Mouse (Mus musculus) T-helper 2 cell (primary cell): ENCODE data around the gene Tbx5.

Experiments
- in situ Hi-C: fragments of 300-600 bp; cut with MboI, MseI; formaldehyde crosslinking; loops from one replicate; pipeline ENCODE4 v1.15.1; 2025; ENCODE audit warnings: high pct_unique_total_duplicates

Tbx5 gene

DNA sequence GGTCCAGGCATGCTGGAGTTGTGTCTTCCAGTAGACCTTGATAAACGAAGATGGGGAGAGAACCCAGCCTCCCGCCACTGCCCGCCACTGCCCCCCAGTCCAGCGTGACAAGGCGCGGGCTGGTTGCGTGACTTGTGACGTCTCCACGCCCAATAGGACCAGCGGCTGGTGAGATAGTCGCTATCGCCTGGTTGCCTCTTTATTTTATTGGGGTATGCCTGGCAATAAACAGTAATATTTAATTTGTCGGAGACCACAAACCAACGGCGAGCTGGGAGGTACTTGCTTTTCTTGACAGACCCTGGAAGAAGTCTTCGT lies at the start of gene Tbx5:
Tbx5 (plus strand) TSS at position 190 of the 318 bp plus-strand sequence.
- in situ Hi-C loops, result no loop called here

DNA sequence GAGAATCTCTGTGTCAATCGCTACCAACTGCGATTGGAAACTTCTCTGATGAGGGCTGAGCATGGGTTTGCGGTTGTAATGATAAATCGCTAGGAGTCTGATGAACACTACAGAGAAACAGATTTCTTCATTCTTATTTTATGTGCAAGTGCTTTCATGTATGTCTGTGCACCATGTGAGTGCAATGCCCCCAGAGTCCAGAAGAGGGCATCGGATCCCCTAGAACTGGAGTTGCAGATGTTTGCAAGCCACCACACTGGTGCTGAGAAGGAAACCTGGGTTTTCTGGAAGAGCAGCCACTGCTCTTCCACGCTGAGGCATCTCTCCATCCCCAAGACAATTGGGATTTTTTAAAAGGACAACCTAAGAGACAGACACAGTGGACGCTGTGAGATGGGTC lies 46.5 kb upstream of the Tbx5 start:
- in situ Hi-C loops, result loop anchor here (10.0 kb wide), 1 partner anchor 309 kb away; no protein-coding TSS in a partner anchor

DNA sequence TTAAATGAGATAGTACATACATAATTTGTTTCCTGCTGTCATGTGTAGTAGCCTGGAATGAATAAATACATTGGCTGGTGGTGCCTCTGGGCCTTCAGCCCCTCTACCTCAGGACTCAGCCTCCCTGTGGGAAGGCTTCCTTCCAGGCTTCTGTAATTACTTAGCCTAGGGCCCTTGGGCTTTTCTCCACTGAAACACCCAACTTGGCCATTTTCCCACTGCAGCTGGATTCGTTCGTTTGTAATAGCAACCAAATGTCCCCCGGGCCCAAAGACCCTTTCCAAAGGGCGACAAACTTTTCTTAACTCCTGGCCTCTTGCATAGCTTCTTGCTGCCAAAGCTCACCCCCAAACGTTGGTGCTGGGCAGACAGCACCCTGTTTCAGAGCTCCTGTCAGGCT lies 40.8 kb upstream of the Tbx5 start:
- in situ Hi-C loops, result no loop called here

DNA sequence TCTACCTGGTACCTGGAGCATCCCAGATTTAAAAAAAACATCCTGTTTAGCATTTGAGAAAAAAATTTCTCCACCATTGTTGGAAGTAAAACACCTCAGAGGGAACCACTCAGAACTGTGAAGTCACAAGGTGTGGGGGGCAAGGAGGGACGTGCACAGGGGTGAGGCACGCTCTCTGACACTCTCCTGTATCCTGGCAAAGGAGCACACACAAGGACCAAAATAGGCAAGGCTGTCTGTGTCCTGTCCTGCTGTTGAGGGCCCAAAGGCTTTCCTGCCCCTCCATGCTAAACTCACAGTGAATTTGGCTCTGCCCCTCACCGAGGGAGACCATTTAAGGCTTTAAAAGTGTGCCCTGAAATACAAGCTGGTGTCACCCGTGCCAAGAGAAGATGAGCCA lies 38.5 kb upstream of the Tbx5 start:
- in situ Hi-C loops, result no loop called here

DNA sequence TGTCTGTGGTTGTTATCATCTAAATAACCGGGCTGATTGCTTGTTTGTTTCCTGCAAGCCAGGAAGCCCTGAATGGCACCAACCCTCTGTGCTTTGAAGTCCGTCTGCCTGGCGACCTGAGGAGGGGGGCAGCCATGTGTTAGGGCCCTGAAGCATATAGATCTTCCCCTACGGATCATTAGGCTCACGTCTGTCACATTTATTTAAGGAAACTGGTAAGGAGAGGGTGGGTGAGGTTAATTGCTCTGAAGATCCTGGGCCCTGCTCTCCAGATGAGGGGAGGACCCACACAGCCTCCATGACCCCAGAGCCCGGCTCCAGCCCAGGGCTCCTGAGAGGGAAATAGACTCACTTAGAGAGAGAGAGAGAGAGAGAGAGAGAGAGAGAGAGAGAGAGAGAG lies 37.1 kb upstream of the Tbx5 start:
- in situ Hi-C loops, result no loop called here

DNA sequence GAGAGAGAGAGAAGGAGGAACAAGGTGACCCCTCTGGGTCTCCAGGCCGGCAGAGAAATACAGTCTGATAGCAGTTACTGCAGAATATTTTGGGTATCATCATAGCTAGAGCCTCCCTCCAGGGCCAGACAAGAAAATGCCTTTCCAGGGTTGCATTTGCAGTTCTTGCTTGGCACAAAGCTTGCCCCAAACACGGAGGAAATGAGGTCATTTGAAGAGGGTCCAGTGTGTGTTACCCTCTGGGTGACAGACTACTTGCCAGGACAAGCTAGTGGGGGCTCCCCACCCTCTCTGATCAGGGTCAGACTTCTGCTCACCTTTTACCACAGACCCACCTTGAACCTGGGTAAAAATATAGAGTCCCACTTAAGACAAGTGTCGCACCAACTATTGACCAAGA lies 36.7 kb upstream of the Tbx5 start:
- in situ Hi-C loops, result no loop called here

DNA sequence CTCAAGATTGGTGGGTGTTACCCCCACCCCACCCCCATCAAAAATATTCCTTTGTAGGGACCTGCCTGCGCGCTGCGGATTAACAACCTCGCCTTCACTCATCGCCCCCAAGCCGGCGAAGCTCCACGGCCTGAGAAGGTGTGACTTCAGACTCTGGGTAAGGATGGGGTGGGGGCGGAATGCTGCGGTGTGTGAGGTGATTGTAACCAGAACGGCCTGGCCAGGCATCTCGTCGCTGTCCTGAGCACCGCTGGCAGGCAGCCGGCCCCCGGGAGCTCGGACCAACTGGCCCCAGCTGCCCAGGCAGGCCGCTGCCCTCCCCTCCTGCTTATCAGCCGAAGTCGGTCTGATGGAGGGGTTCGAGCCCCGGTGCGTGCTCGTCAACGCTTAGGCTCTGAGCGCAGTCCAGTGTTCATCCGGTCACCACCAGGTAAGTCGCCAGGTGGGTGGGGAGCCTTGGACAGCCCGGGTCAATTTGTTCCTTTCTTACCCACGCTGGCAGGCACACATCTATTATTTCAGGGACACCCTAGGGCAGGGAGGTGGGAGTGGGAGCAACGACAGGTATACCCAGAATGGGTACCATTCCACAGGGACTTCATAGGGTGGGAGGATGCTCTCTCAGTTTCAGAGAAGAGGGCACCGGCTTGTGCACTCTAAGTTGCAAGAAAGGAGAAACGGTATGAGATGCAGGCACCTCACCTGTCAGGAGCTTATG lies 35.9 kb upstream of the Tbx5 start:
- in situ Hi-C loops, result no loop called here

DNA sequence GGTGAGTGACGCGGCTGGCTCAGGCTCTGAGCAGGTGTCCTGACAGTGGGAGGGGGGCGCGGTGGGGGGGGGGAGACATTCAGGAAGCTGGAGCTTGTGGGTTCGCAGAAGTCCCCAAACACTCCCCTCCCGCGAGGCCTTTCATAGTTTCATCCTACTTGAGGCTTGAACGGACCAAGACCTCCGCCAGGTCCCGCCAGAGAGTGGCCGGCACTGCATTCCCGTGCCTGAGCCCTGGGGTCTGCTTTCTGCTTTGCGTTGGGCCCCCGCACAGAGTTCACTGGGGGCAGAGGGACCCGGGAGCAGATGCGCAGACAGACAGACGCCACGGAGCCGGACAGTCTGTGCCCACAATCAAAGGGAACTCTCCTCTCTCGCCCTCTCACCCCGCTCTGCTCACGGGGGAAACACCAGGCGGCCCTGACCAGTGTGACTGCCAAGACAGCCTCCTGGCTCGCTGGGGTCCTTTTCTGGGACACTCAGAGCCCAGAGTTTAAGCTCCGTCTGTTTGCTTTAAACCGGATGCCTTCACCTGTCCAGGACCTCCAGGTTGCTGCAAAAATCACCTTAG lies 34.8 kb upstream of the Tbx5 start:
- in situ Hi-C loops, result no loop called here

DNA sequence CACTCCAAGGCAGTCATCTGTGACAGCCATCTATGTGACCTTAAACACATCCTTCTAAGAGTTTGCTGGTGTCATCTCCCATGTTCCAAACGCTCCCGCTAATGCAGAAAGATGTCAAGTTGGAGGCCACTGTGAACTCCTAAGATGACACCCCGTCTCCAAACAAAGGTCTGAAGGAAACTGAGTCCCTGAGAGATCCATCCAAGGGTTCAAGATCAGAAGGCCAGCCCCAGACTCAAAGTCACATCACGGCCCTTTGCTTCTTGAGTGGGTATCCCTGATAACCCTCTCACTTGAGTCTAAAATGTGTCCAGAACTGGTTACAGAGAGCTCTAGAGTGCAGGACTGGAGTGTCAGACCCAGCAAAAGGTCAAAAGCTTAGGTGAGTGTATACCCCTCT lies 34.2 kb upstream of the Tbx5 start:
- in situ Hi-C loops, result no loop called here

DNA sequence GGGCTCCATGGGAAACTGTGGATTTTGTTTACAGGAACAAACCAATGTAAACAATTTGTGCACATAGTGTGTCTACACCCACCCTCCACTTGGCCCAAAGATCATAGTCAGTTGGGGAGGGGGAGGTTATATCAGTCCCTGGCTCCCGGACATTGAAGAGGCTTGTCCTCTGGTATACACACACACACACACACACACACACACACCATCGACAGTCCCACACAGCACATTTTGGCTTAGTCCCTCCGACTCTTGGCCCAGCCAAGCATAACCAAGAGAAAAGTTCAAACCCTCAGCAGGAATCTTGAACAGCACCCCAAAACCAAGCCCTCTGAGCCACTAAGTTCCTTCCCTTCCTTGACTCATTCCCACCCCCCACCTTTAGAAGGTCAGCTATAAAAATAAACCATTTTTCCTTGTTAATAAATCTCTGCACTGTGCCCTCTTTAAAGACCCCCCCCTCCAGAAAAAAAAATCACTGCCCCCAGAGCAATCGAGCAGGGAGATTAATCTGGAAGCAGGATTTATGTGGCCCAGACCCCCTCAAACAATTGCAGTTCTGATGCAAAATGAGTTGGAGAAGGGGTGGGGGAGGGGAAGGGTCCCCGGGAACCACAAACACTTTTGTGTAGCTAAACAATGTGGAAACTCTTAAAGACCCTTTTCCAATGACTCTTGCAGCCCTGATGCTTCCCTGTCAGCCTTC lies 33.6 kb upstream of the Tbx5 start:
- in situ Hi-C loops, result no loop called here

DNA sequence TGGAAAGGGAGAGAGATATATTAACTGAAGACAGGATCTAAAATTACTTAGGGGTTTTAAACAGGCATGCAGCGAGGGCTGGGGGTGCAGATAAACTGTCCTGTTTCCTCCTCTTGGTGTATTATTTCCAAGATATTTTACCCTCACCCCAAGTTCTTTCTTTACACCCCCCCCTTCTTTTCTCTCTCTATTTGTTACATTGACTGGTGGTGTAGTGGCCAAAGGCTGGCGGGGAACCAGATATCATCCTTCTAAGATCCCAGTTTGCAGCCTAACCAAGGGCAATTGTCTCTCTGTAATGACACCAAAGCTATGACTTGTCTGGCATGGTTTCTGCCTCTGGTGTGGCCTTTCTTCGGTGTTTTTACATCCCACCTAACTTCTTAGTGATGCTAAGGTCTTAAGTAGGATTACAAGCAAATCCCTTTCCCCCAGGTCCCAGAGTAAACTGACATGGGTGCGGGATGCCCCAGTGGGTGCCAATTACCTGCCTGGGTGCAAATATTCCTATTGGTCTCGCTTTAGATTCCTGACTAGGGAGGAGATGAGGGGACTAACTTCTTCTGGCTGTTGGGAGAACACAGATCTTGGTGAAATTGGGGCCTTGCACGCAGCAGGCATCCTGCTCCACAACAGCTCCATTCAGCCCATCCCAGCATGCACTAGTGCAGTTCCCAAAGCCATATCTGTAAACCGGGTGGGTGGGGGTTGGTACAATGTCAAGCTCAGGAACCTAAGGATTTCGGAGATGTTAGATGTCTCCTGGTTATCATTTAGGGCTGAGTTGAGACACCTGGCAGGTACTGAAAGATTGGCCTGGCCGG lies 32.8 kb upstream of the Tbx5 start:
- in situ Hi-C loops, result loop anchor here (5.0 kb wide), 1 partner anchor 38 kb away; no protein-coding TSS in a partner anchor

DNA sequence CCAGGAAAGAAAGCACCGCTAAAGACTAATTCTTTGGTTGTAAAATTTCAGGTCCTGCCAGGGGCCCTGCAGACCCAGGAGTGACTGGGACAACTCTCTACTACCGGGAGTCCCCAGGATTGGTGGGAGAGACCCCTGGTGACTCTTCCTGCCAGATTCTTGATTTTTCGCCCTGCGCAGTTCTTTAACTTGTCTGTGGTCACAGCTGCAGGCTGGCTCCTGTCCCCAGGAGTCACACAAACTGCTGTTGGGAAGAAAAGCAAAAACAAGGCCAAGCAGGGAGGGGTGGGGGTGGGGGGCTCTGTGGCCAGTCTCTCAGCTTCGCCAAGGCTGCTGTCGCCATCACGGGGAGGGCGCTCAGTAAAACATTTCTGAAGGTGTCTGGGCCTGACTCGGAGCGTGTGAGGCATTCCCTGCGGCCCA lies 32.2 kb upstream of the Tbx5 start:
- in situ Hi-C loops, result loop anchor here (5.0 kb wide), 1 partner anchor 37 kb away; no protein-coding TSS in a partner anchor

DNA sequence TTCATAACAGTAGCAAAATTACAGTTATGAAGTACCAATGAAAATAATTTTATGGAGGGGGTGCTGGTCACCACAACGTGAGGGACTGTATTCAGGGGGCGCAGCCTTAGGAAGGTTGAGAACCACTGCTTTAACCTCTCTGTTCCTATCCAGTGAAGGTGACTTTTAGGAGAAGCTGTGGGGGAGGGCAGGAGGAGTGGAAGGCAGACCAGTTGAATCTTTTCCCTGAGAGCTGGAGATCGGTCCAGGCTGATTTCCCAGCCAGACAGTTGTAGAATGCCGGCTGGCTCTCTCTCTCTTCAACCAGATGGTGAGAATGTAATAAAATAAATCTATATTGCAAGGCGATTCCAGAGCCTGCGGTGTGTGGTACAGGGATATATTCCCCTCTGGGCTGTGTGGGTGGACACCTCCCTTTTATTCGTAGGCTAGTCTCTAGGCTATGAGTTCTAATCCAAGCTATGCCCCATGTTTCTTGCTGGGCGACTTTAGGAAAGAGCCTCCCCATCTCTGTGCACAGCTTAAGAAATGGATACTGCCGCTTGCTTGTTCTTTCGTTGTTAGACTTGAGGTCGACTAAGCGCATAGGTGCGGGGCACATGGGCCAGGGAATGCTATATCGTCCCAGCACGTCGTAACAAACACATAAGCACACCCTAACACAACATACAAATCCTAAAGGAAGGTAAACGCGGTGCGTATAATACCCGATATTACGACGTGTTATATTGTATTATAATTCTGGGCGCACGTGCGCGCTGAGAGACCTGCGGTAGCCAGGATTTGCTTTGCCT lies 29.7 kb upstream of the Tbx5 start:
- in situ Hi-C loops, result loop anchor here (5.0 kb wide), 1 partner anchor 34 kb away; no protein-coding TSS in a partner anchor

DNA sequence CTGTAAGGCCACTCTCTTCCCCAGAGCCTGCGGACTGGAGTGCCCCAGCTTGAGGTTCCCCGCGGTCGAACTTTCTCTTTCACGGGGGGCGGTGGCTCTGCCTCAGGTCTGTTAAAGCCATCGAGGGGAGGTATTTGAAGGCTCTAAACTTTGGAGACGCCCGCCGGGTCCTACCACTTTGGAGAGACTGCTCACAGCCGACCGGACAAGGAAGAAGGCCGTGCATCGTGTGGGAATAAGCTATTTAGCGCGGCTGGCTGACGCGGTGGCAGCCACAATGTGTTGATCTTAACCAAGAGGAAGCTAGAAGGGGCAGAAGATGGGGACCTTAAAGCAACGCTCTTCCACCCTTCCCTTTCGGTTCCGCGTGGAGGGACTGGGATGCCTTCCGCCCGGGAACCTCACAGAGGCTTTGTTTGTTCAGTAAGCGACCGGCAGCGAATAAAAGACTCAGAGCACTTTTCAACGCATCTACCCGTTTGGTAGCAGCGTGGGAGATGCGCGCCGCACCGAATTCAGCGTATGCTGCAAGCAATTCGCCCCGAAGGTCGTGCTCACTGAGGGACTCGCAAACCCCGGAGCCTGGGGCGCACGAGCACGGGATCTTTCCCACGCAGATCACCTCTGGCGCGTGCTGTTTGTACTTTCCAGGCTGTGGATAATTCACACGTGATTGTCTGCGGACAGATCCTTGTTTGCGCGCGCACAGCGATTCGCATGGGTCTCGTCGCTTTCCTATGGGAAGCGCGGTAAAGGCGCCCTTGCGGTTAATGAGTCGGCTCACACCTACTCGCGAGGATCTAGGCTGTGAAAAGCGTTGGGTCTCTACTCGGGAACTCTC lies 28.8 kb upstream of the Tbx5 start:
- in situ Hi-C loops, result loop anchor here (5.0 kb wide), 1 partner anchor 34 kb away; no protein-coding TSS in a partner anchor

DNA sequence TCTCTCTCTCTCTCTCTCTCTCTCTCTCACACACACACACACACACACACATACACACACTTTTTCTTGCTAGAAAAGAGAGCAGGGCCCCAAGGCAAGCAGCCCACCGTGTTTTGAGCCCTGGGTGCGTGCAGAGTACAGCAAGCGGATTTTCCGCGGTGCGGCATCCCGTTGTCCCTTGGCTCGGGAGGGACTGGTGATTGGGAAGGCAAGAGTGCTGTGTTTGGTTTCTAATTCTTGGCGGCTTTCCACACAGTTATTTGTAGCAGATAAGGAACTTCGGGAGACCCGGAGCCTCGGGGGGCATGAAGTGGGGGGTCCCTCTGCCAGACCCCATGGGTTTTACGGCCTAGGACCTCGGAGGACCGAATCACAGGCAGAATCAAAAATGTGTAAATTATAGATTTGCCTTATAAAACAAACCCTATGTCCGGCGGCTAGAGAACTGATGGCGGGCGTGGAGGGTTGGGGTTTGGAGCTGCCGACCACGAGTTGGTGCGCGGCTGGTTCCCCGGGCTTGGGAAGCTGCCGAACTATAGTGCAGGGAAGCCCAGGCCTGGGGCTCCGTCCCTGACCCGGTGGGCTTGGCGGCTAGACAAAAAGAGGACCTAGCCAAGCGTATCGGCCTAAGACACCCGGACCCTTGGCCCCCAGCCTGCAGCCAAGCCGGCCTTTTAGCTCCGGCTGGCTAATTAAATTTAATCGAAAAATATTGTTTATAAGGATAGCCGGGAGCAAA lies 28.0 kb upstream of the Tbx5 start:
- in situ Hi-C loops, result loop anchor here (5.0 kb wide), 1 partner anchor 33 kb away; no protein-coding TSS in a partner anchor

DNA sequence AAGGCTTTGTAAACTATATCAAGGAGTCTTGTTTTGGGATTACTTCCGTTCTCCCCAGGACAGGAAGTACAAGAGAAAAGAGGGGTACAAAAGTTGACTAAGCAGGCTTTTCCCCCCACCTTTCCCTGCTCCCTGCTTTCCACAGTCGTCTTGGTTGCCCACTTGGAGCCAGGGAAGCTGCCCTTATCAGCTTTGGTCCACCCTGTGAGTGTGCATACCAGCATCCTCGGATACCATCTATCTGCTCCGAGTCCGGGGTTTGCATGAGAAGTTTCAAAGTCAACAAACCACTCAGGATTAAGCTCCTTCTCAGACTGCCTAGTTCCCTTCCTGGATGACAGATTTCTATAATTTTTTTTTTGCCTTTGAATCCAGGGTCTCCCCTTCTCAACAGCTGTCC lies 26.8 kb upstream of the Tbx5 start:
- in situ Hi-C loops, result no loop called here

DNA sequence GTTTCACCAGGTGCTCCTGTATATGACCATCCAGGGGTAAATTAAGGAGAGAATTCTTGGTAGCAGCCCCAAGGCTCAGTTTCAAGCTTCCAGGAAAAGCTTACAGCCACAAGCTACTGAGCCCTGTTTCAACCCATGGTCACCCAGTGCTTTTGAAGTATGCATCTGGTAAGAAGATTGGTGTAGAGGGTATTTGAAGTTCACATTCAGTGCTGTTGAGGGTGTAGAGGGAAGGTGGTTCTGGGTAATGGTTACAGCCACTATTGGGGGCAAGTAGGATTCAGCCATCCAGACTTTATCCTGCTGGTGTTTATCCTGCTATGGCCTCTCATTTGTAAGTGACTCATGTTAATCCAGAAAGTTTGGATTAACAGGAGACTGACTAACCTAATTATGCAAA lies 26.0 kb upstream of the Tbx5 start:
- in situ Hi-C loops, result no loop called here

DNA sequence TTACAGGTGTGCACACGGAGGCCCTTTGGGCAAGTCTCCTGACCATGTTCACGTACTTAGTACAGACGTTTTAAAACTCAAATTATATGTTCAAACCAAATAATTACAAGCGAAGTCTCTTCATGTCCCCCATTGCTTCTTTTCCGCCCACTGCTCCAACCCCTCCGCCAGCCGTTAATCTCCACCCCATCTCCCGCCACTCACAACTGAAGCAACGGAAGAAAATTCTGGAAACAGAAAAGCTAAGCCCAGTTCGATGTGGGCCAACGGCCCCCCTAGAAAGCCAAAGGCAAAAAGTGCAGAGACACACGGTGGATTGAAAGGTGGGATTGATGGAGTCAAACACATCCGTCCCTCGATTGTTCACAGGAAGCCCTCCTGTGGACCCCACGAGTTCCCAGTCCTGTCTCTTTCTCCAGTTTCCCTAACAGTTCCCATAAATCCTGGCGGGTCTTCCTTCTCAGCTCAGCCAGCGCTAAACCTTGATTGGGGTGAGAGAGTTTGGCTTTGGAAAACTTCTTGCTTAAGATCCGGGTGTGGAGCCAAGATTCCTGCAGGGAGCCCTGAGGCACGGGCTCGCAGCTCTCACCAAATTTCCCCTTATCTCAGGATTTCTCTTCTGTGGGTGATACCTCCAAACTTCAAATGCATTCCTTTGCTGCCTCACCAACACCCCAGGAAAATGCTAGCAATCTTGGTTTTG lies 24.8 kb upstream of the Tbx5 start:
- in situ Hi-C loops, result no loop called here

DNA sequence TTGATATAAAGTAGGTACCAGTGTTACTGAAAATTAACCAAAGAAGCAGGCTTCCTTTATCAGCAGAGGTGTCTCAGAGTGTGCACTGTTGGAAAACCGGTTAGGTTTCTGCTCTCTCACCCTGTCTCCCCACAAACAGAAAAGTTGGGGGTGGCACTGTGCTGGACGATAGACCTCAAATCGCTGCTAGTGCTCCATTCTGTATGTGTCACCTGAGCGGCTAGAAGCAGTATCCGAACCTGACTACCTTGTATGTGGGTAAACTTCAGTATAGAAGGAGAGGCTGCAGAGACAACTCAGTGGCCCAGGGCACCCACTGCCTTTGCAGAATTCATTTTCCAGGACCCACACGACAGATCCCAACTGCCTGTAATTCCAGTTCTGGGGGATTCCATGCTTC lies 23.8 kb upstream of the Tbx5 start:
- in situ Hi-C loops, result no loop called here
